Mouse (Mus musculus) yolk sac, embryonic 10.5 days (tissue): ENCODE data around the gene Ccdc152.
"Not testable (repeated sequence)": the region's sequence is repeated elsewhere in the genome, so short reads cannot be mapped to it uniquely, and the experiment has no call there.

Experiments
- DNase-seq: peaks from one replicate; pipeline ENCODE4 v3.0.0-alpha.2; 2017; ENCODE audit warnings: low spot score

Gene Ccdc152

DNA sequence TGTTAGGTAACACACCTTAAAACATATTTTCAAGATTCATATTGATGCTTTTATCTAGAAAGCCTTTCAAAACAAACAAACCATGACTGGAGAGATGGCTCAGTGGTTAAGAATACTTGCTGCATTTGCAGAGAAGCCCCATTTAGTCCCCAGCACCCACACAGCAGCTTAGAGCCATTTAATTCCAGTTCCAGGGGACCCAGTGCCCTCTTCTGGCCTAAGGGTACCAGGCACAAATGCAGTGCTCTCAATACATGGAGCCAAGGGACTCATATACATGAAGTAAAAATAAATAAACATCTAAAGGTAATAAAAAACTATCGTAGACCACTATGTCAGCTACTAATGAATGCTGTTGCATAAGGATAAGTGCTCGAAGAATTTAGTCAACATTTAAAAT, 25.9 kb downstream of the Ccdc152 start:
- no peak for DNase-seq

DNA sequence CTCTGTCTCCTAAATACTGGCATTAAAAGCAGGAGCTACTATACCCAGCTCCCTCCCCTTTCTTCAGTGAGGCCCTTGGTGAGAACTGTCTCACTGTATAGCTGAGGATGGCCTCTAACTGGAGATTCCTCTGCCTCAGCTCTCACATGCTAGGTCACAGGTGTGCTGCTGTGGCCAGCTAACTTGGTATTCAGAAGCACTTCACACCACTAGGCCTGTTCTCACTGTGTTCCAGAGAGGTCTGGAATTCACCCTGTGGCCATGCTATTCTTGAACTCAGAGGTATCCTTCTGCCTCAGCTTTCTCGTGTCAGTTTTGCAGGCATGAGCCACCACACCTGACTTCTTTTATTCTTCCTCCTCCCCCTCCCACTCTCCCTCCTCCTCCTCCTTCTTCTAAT, 30.1 kb downstream of the Ccdc152 start:
- no peak for DNase-seq

DNA sequence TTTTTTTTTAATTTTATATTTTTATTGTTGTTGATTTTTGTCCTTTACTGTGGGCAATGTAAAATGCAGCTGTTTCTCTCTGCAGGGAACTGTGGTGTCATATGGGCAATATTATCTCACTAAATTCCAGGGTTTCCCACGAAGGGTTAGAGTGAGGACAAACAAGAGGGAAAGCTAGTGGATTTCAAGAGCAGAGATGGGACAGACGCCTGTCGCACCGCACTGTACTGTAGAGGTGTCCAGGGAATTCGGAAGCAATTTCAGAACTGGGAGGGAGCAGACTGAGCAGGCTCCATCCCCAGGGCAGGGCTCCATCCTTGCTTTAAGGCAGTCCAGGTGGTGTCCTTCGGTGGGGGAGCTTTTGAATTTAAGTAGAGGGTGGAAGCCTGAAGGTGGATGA, 32.1 kb downstream of the Ccdc152 start:
- DNase-seq, result no peak

DNA sequence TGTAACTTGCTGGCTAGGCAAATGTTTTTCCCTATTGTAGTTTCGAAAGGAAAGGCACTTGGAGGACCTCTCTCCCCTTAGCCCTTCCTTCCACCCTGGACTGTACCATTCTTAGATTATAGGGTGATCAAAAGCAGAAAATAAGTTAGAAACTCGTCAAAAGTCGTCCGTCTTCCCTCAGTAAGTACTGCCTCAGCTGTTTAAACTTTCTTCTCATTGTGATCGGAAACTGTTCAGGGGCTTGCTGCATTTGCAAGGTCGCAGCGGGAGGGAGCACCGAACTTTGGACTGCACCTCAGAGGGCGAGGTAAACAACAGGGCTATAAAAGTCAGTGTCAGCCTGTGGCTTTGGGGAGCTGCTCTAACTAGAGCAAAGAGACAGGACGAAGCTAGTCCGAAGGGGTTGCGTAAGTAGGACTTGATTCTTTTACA, 32.7 kb downstream of the Ccdc152 start:
- DNase-seq, result peak; percentile 92

DNA sequence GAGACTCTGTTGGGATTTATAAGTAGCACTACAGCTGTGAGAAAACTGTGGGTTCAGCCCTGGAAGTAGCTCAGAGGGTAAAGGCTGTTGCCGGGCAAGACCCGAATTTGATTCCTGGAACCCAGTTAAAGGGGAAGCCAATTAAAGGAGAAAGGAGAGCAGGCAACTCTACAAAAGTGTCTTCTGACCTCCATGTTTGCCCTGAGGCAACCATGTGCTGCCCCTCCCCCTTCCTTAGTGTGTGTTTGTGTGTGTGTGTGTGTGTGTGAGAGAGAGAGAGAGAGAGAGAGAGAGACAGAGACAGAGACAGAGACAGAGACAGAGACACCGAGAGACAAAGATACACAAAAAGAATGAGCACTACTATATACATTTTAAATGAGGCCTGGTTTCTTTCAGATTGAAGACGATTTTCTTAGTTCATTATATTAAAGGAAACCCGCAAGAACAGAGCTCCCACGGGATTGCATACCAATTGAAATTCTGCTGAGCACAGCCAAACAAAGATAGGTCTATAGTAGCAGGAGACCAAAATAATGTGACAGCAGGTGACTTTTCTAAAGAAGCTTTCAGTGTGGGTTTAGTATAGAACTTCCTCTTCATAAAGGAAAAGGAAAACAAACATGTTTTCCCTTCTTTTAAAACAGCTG, 33.2 kb downstream of the Ccdc152 start:
- DNase-seq, result no peak

DNA sequence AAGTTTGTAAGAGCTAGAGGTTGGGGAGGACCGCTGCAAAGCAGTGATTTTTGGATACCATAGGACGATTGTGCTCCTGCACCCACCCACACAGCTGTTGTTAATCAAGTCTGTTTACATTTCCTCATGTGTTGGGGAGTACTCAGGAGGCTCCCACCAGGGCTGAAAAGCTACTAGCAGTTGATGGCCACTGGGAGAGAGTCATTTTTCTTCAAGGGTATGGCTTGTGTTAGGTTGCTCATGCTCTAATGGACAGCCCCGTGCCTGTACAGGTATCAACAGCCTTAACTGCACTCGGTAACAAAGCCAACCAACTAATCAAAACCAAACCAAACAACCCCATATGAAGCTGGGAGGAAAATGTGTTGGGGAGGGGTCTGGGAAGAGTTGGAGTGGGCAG, 33.8 kb downstream of the Ccdc152 start:
- no peak for DNase-seq

DNA sequence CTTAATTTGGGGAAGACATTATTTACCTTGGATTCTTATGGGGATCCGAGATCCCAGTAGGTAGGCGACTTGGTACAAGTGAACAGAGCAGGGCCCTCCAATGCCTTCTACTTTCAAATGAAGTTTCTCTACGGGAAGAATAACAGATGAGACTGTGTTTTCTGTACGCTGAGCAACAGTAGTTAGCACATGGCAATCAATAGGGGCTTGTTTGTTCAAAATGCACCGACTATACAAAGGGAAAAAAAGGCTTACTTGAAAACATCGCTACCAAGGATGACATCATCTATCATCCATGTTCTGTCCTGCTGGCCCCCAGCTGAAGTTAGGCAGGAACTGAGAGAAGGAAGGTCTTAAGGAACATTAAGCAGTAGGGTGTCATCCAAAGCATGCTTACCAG, 35.1 kb downstream of the Ccdc152 start, which contains the start of gene Selenop:
Gene Selenop, plus strand, starts transcription at position 301 of the 400 bp plus-strand sequence.
- DNase-seq, result no peak

DNA sequence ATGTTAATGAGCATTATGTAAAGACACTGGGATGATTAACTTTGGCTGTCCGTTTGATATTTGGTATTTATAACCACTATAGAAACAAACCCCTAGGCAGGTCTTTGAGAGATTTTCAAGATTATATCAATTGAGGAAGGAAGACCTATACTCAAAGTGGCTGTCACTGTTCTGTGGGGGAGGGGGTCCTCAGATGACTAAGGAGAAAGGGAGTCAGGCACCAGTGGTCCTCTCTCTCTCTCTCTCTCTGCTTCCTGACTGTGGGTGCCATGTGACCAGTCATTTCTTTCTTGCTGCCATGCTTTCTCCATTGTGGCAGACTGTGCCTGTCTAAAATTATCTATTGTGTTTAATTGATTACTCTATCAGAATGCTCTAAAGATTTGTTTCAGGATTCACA, 38.5 kb downstream of the Ccdc152 start:
- DNase-seq, result no peak

DNA sequence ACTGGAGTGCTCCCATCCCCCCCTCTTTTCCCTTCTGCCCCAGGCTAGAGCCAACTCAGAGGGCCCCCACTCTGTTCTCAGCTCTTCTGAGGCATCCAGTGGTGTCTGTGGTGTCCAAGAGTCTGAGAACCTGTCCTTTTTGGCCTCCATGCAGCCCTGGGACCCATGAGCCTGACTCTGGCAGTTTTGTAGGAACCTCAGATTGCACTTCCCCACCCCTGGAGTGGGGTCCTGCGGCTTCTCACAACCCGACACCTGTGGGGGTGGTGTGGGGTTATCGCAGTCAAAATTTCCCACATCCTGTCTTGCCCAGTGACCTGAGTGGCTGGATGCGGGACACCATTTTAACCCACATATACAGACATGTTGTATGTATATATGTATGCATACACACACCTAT, 39.0 kb downstream of the Ccdc152 start:
- no peak for DNase-seq

DNA sequence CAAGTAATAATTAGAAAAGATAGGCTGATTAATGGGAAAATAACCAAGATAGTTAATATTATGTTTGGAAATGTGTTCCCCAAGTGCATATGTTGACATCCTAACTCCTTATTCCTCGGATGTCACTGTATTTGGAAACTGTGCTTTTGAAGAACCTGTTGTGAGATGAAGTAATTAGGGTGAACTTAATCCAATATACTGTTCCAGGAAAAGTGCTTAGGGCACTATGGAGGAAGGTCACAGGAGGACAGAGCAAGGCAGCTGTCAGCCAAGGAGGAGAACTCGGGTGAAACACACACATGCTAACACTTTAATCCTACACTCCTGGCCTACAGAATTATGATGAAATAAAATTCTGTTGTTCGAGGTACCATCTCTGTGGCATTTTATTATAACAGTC, 40.4 kb downstream of the Ccdc152 start:
- DNase-seq, result no peak

DNA sequence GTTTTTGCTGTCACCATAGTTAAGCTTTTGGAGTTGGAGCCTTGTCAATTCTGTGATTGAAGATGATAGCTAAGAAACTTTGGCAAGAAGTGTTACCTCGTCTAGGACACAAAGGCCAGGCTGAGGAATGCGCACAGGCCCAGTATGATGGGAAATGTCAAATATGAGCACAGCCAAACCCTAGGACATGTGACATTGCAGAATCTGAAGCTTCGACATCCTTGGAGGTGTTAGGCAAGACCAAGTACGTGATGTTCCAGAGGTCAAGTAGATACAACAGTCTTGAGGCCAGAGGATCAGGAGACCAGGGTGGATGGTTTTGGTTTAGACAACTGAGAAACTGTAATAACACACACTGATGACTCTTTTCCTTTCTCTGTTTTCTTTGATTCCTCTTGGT, 43.0 kb downstream of the Ccdc152 start:
- no peak for DNase-seq

DNA sequence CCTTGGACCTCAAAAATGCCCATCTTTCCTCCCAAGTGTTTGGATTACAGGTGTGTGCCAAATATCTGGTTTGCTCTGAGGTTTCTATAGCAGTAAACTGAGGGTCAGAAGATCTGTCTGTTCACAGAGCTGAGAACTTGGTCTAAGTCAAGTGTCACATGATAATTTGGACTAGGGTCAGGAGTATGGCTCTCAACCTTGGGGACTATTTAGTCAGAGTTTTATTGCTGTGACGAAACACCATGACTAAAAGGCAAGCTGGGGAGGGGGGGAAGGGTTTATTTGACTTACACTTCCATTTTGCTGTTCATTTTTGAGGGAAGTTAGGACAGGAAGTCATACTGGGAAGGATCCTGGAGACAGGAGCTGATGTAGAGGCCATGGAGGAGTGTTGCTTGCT, 44.3 kb downstream of the Ccdc152 start:
- DNase-seq, result no peak

DNA sequence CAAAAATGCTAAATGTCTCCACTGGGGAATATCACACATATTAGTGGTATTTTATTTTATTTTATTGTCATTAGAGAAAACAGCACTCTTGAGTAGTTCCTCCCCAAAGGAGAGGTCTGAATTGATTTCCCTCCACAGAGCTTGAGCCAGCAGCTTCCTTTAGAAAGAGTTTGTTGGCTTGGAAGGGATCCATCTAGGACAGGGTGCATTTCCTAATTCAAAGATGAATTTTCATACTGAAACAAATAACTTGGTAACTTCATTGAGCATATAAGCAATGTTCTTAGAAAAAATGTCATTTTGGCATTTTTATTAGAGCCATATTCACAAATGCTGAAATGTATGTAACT, 51.6 kb downstream of the Ccdc152 start:
- DNase-seq, result no peak

DNA sequence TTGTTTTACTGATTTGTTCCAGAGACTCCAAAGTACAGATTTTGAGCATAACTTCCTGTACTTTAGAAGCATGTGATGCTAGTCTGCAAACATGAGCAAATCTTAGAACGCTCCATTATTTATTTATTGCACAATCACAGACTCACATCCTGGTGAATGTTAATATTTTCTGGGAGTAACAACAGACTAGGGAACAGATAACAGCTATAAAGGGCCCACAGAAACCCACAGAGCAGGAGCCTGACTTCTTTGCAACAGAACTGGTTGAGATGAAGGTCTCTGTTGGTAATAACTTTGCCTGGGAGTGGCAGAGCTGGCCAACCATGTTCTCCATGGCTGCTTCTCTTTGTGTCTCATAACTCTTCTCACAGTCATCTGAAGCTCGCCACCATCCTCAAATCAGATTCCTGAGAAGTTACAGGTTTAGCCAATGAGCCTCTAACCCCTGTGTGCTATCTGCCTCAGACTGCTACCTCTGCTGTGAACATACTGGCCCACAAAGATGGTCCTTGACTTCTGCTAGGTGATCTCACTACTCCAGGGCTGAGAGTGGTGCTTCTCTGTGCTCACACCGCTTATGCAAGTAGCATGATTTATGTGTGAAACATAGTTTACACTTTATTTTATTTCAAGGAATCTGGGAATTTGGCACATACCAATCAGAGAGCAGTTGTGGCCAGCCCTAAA, 52.2 kb downstream of the Ccdc152 start:
- no peak for DNase-seq

DNA sequence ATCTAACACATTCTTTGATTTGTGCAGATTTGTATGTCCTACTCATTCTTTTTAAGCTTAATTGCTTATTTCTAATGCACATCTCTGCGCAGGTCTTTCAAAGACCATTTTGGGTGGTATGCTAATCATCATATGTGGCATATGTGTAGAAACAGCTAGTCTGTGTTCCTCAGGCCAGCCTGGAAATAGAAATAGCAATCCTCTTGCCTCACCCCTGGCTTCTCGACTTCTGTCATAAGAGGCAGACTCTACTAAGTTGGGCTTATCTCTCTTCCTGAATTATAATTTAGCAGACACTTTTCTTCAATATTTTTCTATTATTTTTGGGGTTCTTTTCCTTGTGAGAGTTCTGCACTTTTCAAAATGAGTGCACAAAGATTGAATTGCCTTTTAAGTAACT, 52.7 kb downstream of the Ccdc152 start:
- no peak for DNase-seq

DNA sequence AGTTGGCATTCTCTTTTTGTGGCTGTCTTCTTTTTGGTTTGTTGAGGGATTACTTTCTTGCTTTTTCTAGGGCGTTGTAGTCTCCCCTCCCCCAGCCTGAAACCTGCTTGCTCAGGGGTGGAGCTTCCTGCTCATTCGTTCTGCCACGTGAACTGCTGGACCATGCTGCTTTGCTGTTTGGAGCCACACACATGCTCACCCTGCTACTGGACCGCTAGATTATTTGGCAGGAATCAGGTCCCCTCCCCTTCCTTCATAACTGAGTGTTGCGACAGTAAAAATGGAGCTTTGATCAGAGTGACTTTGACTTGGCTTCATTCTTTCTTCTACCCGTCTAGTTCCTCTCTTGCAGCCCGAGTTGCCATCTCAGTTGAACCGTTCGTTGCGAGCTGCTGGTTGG, 58.3 kb downstream of the Ccdc152 start:
- not testable (repeated sequence) for DNase-seq

DNA sequence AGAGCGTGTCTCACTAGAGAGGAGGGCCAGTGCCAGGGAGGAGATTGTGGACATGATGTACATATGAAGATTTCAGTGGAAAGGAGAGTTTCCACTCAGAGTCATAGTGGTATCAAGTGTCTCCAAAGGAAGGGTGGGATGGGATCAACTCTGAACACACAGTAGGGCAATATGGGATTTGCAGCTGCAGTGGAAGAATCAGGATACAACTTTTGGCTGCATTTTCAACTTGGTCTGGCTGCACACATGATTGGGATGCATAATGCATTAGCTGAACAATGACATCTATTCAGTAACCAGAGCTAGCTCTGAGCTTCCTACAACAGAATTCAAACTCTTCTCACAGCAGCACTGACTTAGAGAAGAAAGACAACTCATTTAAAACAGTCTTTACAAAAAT, 65.4 kb downstream of the Ccdc152 start:
- DNase-seq, result no peak

DNA sequence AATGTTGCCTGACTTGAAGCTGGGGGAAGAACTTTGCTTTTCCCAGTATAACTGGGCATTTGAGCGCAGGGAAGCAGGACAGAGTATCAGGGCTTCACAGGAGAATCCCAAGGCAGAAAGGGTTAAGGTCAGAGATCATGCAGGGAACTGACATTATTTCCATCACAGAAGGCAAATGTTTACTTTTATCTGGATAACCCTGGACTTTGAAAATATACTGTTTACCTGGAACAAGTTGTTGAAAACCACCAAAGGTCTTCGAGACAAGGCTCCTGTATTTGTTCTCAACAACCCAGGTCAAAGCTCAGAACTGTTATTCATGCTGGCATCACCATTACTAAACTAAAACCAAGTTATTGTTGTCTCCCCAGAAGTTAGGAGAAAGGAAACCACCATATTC, 67.0 kb downstream of the Ccdc152 start:
- DNase-seq, result peak; percentile 62

DNA sequence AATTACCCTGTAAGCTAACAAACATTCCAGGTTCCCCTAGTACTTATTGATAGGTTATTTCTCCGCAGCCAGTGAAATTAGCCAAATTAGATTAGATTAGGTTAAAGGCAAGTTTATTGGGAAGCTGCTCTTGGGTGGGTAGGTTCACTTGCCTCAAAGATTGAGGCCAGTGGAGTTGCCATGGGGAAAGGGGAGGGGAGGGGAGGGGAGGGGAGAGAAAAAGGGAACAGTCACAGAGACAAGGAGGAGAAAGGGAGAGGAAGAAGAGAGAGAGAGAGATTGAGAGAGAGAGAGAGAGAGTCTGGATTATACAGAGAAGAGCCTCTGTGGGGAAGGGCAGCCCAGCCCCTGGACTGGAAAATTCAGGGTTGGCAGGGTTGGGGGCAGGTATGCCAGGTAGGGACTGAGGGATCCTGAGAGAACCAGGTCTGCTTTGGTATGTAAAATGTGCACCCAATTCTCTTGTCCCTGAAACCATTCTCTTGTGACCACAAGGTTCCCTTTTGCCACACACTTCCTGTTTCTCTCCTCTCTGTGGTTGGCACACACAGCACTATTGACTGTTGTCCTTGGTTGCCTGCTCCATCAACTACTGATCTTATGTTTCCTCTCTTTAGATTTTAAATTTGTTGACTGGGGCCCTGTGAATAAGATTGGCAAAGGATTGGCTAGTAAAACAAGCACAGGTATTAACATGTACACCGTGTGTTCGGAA, 69.3 kb downstream of the Ccdc152 start:
- DNase-seq, result no peak

DNA sequence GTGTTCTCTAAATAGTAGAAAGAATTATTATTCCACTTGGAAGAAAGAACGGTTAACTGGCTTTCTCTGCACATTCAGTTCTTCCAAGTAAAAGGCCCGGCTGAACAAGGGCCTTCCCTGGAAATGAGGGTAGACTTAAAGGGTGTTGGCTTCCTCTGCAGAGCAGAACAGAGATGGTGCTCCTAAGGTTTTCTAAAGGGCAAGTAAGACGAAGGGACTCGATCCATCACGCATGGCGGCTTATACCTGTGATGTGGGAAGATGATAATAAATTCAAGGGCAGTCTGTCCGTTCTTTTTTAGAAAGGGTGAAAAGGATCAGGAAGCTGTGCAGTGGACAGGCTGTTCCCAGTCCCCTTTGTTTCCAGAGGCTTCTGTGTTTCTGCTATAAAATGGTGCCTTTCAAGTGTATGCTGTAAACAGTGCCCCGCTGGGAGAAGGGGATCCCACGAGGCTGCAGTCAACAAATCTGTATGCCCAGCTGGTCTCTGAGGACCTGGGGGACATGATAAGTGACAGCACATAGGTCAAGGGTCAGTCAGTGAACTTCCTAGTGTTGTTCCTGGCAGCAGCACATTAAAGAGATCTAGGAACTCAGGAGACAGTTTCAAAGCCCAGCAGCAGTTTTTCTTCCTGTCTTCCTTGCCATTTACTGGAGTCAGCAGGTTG, 71.0 kb downstream of the Ccdc152 start:
- DNase-seq, result peak; percentile 76

DNA sequence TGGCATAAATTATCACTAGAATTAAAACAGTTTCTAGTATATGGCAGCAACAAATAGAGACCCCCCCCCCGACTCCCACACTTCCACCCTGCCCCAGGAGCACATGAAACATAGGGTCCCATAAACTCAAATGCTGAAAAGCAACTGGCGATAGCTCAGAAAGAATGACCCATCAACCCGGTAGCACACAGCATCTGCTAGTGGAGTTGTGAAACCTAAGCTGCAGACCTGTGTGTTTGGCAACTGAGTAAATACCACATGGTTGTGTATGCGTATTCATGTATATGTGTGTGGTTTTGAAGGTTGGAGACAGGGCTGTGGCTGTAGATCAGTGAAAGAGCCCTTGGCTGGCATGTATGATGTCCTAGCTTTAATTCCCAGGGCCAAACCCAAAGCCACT, 72.3 kb downstream of the Ccdc152 start:
- DNase-seq, result peak; percentile 51
